Comparison of ENCODE assay signal across 23 mouse cellular contexts in the genomic region with DNA sequence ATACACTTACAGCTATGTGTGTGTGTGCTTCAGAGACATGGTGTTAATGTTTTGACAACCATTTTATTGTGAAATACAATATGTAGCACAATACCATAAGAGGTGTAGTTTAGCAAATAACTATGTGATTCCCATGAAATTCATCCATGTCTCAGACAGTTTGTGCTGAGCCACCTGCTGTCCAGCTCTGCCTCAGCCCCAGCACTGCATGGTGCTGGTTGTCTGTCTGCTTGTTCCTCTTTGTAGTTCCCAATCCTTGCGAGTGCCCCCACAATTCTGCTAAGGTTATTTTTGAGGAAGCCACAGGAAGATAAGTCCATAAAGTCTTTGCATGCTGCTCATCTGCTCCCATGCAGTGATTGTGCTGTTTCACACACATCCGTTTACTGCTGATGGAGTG.
DNase-seq lines count a peak whose midpoint lies in the region; ATAC-seq lines count a peak whose summit lies in the region.
"Had no signal": no experiment of that assay in that cellular context is flagged by ENCODE, and none has a peak within 500 bp of the region (broad histone marks: within the 10 kb centered on the region; RNA-seq: fewer than 3 reads in every experiment).

No protein-coding gene starts in this region.

- no peaks in the 10 kb centered on the region for H3K27me3 ChIP-seq in kidney, embryonic 14.5 days (ENCODE audit: control insufficient read depth, insufficient read depth, low read length)
- H3K27me3 ChIP-seq in limb, embryonic 10.5 days (ENCODE audit: low read depth, poor library complexity, severe bottlenecking), result no peaks in the 10 kb centered on the region
- H3K27me3 ChIP-seq: forebrain, embryonic 15.5 days; intestine, embryonic 15.5 days; lung, embryonic 15.5 days; neural tube, embryonic 15.5 days had no signal

- H3K4me3 ChIP-seq in kidney, embryonic 14.5 days (ENCODE audit: low read length), result no peak overlapping the region
- H3K4me3 ChIP-seq in limb, embryonic 10.5 days, result no peak overlapping the region
- no peak overlapping the region for H3K4me3 ChIP-seq in macrophage (ENCODE audit: inconsistent target)
- H3K4me3 ChIP-seq: forebrain, embryonic 15.5 days; intestine, embryonic 15.5 days; lung, embryonic 15.5 days; neural tube, embryonic 15.5 days had no signal

- no peak overlapping the region for H3K4me2 ChIP-seq in kidney, embryonic 14.5 days (replicated peaks; ENCODE audit: low read depth, low read length)
- H3K4me2 ChIP-seq: forebrain, embryonic 15.5 days; intestine, embryonic 15.5 days; liver, embryonic 11.5 days; lung, embryonic 15.5 days; neural tube, embryonic 15.5 days had no signal

- no peaks in the 10 kb centered on the region for H3K9me3 ChIP-seq in kidney, embryonic 14.5 days (ENCODE audit: control insufficient read depth, low read length)
- no peaks in the 10 kb centered on the region for H3K9me3 ChIP-seq in limb, embryonic 10.5 days (replicated peaks)
- H3K9me3 ChIP-seq: forebrain, embryonic 15.5 days; intestine, embryonic 15.5 days; lung, embryonic 15.5 days; neural tube, embryonic 15.5 days had no signal

- H3K27ac ChIP-seq in kidney, embryonic 14.5 days (ENCODE audit: low read depth, low read length), result peak overlapping the region; percentile 74; the same call in 1 of the 2 replicates
- peak overlapping the region; percentile 84; the same call in 1 of the 2 replicates for H3K27ac ChIP-seq in limb, embryonic 10.5 days
- peak overlapping the region; percentile 29 for H3K27ac ChIP-seq in macrophage
- H3K27ac ChIP-seq: forebrain, embryonic 15.5 days; lung, embryonic 15.5 days had no signal

- H3K36me3 ChIP-seq in kidney, embryonic 14.5 days (ENCODE audit: control insufficient read depth, insufficient read depth, low read length), result no peaks in the 10 kb centered on the region
- H3K36me3 ChIP-seq in limb, embryonic 10.5 days, result no peaks in the 10 kb centered on the region
- H3K36me3 ChIP-seq in macrophage (ENCODE audit: inconsistent target), result no peaks in the 10 kb centered on the region
- H3K36me3 ChIP-seq: forebrain, embryonic 15.5 days; intestine, embryonic 15.5 days; lung, embryonic 15.5 days; neural tube, embryonic 15.5 days had no signal

- no peaks in the 10 kb centered on the region for H3K79me2 ChIP-seq in macrophage (ENCODE audit: inconsistent target)

- no peak for DNase-seq in kidney, postnatal 10 days
- DNase-seq in limb, embryonic 10.5 days (ENCODE audit: low spot score), result no peak
- no peak for DNase-seq in testis, postnatal 10 days (ENCODE audit: low spot score)
- DNase-seq in gastrocnemius, adult 8-10 months (ENCODE audit: low spot score in 2 of 2), result no peak
- no peak for DNase-seq in embryo, embryonic 10.5 days (ENCODE audit: low spot score)
- DNase-seq: adrenal gland, postnatal 25 days; cerebellum, adult 18-20 months; cerebellum, postnatal 10 days; gastrocnemius, postnatal 36 days; heart, postnatal 14 days; kidney, adult 9 months; midbrain, embryonic 14.5 days; retina, postnatal 1 day; right cerebral cortex, postnatal 14 days had no signal

- 33% methylated on average over 2 of the region's 2 CpGs for WGBS in kidney, embryonic 14.5 days
- WGBS in limb, embryonic 10.5 days, result 71% methylated on average over 2 of the region's 2 CpGs
- 11% methylated on average over 2 of the region's 2 CpGs for WGBS in macrophage (ENCODE audit: missing documents)

- ATAC-seq in kidney, embryonic 14.5 days (ENCODE audit: low FRiP score, low TSS enrichment), result peak; percentile 75; the same call in 1 of the 2 replicates
- peak; percentile 90 for ATAC-seq in common myeloid progenitor, adult 5-6 weeks (replicated peaks; ENCODE audit: low read depth, poor library complexity, severe bottlenecking)
- ATAC-seq: forebrain, embryonic 15.5 days; hindbrain, embryonic 16.5 days had no signal

- H3K9ac ChIP-seq in kidney, embryonic 14.5 days (ENCODE audit: low read depth, low read length), result no peak overlapping the region
- H3K9ac ChIP-seq: forebrain, embryonic 15.5 days; intestine, embryonic 15.5 days; lung, embryonic 15.5 days; neural tube, embryonic 15.5 days had no signal

- peaks cover 21% of the 10 kb centered on the region for H3K4me1 ChIP-seq in kidney, embryonic 14.5 days (ENCODE audit: control insufficient read depth, insufficient read depth, low read length)
- peaks cover 39% of the 10 kb centered on the region for H3K4me1 ChIP-seq in limb, embryonic 10.5 days
- H3K4me1 ChIP-seq: forebrain, embryonic 15.5 days; lung, embryonic 15.5 days had no signal

Comparison
In these comparisons a context has a peak if more than half of its experiments do, and no peak if none do; other contexts are left out.
1. H3K27ac ChIP-seq: peak in every context shown above with its lines; median percentile 84 in limb, embryonic 10.5 days; 74 in kidney, embryonic 14.5 days; 29 in macrophage.